Mouse (Mus musculus) erythroblast, adult 5-6 weeks (primary cell): ENCODE results near the gene Spsb3. TPM values are rescaled to one million over a fixed set of nuclear protein-coding genes. Genes with fewer than 3 reads are reported as not detected.
A peak's percentile ranks its signal among the peaks of the same experiment; 100 is the strongest.

Experiments
- ATAC-seq: replicated peaks from 2 replicates; pipeline ENCODE4 v1.8.0; 2016; ENCODE audit warnings: moderate number of reproducible peaks, mild to moderate bottlenecking, moderate TSS enrichment, inconsistent platforms; ENCODE audit not compliant: poor library complexity, low FRiP score, severe bottlenecking
- total RNA-seq, 2 experiments: library from RNA; stranded (forward) in 1 of 2; stranded (reverse) in 1 of 2; fragments of 150-400 nt in 1 of 2; fragments of 200-764, 138-1000 nt in 1 of 2; gene quantifications; 2 replicates each; pipeline versions ENCODE4 v1.2.3 to v1.2.4; 2015 to 2017; ENCODE audit warnings: low replicate concordance in 2 of 2

Gene Spsb3
- total RNA-seq, 2 experiments from 2014 or later: 20.4 to 28.2 TPM

DNA sequence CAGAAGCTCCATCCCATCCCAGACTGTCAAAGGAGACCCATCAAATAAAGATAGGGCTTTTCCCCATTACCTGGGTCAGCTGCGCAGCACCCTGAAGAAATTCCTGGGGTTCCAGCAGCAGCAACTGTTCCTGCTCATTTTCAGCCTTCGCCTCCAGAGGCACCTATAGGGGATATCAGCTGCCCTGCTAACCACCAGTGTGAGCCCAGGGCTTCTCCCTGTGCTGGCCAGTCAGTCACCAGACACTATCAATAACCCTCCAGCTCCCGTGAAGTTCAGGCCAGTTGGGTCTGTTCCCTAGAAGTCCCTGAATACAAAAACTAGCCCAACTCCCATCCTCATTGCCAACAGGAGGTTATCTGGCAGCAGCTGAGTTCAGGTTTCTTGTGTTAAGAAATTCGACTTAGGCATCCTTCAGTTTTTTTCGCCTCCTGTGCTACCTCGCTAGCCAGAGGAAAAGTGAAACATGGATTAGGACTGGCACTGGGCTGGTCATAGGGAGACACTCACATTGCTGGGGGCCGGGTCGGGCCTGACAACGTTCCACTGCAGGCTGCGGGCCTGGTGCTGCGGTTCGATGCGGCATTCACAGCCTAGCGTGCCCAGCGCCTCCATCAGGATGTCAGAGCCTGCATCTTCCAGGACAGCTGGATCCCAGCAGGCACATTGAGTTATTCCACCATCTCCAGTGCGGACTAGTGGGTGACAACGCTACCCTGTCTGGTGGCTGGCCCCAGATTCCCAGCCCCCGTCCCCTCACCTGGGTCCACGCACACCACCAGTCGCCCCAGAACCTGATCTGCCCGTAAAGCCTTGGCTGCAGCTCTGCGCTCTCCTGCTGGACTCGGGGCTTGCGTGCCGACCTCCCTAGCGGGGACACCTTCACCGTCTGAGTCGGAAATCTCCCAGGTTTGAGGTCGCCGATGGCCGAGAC lies 7.9 kb downstream of the Spsb3 start:
- peak; percentile 29 for ATAC-seq

DNA sequence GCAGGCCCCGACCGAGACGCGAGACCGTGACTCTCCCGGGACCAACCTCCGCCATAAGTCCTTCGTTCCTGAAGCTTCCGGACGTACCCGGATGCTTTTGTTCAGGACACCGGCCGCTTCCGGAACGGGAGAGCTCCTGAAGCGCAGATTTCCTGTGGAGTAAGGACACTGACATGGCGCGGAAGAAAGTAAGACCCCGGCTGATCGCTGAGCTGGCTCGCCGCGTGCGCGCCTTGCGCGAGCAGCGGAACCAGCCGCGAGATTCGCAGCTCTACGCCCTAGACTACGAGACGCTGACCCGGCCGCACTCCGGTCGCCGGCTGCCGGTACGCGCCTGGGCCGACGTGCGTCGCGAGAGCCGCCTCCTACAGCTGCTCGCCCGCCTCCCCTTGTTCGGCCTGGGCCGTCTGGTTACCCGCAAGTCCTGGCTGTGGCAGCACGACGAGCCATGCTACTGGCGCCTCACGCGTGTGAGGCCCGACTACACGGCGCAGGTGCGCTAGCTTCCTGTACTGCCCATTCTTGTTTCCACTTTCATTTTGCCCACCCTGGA lies 8.6 kb downstream of the Spsb3 start, which contains the start of the genes Eme2 and Mrps34:
Eme2 (minus strand) TSS at position 93 of the 553 bp plus-strand sequence.
Mrps34 (plus strand) TSS at position 122 of the 553 bp plus-strand sequence.
- ATAC-seq: peak; percentile 34

DNA sequence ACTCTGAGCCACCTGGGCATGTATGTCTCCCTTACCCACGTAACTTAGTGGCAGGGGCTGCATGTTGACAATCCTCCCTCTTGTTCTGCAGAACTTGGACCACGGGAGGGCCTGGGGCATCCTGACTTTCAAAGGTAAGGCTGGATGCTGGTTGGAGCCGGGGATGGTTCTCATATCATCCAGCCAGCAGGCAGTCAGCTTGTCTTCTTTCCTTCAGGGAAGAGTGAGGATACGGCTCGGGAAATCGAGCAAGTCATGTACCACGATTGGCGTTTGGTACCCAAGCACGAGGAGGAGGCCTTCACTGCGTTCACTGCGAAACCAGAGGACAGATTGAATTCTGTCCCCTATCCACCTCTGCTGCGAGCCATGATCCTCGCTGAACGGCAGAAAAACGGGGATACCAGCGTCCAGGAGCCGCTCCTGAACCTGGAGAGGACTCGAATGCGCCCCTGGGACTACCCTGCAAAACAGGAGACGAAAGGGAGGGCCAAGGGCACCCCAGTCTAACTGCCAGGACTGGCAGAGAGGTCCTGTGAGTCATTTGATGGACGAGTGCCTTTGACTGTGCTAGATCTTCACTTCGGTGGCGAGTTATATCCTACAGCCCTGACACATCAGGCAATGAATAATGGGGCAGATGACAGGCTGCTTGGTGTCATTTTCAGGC lies 9.3 kb downstream of the Spsb3 start:
- peak; percentile 10; the same call in 1 of the 2 replicates for ATAC-seq

DNA sequence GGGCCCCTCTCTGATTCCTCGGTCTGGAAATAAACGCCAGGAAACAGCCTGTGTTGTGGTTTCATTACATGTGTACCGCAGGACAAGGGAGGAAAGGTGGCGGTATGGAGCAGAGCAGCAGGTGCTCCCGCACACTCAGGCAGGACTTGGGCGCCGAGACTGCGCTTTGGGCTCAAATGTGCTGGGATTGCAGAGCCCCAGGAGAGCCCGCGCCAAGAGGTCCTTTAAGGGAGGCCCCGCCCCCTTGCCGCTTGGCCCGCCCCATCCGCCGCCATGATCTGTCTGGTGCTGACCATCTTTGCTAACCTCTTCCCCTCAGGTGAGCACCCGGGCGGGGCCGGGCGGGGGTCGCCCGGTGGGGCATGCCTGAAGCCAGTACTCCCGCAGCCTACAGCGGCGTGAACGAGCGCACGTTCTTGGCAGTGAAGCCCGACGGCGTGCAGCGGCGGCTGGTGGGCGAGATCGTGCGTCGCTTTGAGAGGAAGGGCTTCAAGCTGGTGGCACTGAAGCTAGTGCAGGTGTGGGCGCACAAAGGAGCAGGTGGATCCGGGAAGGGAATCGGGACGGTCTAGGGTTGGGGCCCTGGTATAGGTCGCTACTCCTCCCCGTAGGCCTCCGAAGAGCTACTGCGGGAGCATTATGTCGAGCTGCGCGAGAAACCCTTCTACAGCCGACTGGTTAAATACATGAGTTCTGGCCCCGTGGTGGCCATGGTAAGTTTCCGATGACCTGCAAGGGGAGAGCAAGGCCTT lies 10.0 kb downstream of the Spsb3 start, which contains the start of gene Nme3:
Nme3 (plus strand) TSS at position 260 of the 752 bp plus-strand sequence.
- peak; percentile 56 for ATAC-seq

DNA sequence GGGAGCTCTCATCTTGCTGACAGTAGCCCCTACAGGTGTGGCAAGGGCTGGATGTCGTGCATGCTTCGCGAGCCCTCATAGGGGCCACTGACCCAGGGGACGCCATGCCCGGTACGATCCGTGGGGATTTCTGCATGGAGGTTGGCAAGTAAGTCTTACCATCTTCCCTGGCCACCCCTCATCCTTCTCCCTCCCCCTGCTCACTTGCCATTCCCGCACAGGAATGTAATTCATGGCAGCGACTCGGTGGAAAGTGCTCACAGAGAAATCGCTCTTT lies 10.5 kb downstream of the Spsb3 start:
- ATAC-seq: no peak

DNA sequence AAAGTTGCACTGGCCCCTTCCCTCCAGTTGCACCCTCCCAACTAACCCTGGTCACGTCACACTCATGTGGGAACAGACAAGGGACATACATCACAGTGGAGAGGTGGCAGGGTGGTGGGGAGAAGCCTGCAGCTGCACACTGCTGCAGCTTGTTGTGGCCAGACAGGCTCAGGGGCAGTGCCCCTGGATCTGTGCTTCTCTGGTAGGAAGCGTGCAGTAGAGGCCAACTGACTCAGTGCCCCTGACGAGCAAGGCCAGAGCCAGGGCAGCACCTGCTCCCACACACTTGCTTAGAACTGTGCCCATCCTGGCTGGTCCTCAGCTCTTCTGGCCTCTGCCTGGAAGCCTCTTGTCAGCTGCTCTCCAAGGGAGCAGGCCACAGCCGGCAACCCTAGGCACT lies 11.2 kb downstream of the Spsb3 start:
- ATAC-seq: no peak

DNA sequence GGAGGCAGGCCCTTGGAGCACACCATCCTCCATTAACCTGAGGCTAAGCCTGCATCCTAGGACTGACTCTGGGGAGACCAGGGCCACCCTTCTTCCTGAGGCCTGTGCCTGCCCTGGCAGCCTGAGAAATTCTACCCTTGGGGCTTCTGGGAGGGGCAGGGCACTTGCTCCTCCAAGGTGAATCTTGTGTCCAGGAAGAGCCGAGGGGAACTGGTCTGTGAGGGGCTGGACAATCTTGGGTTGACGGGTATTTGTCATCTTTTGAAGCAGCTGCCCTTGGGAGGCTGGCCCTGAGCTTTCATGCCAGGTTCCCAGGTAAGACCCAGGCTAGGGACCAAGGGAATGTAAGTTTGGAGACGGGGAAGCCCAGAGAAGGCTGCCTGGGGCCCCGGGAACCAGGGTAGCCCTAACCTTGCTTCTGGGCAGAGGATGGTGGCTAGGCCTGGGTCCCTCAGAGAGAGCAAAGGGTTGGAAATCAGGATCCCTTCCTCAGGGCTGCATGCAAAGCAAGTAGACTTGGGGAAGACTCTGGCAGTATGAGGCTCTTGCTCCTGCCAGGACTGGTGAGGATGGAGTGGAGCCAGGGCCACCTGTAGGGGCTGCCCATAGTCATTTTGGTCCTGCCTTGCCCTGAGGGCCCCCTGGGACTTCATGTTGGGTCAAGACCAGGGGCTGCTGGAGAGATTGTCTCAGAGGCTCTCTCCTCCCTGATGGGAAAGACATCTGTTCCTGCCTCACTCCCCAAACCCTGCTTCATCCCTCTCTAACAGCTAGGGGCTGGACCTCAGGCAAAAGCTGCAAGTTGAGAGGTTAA lies 11.8 kb downstream of the Spsb3 start:
- no peak for ATAC-seq

DNA sequence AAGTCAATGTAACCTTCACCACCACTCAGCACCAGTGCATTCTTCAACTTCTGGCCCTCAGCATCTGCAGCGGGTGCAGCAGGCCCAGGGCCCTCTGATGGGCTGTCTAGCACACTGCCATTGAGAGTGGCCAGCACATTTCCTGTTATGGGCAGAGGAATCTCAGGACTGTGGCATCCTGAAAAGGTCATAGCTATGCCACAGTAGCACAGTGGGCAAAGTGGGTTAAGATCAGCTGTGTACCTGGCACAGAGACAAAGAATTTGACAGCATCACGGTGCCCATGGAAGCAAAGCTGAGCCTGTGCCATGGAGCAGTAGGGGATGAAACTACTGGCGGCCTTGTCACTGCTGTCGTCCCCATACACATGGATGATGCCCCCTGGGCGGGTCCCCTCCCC lies 12.7 kb downstream of the Spsb3 start:
- no peak for ATAC-seq

DNA sequence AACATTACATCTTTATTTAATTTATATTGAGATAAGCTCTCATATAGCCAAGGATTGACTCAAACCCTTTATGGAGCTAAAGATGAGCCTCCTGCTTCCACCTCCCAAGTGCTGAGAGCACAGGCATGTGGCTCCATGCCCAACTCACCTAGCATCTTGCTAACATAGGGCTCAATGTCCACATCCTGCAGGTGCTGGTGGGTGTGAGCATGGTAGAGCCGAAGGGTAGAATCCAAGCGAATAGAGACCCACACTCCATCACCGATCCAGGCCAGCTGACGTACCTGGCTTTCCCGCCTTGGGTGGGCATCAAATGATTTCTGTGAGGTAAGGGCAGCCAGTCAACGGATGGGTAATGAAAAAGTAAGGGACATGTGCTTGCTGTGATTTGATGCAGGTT lies 13.6 kb downstream of the Spsb3 start:
- ATAC-seq: no peak

DNA sequence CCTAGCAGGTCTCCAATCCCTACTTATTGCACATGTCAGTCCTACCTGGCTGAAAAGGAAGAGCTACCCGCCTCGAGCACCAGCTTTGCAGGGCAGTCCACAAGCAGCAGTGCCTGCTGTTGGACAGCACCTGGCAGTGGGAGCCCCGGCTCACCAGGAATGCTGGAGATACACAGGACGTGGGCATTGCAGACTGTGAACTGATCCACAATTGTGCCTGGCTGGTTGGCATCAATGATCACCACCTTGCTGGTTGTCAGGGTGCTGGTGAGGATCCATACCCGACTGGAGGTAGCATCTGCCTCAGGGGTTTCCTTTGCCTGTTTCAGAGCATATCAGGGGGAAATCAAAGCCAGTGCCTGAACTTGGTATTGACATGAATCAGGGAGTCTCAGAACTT lies 15.7 kb downstream of the Spsb3 start:
- 0 out of 2 replicates have a peak, but pooled peaks have one; percentile 0 for ATAC-seq

DNA sequence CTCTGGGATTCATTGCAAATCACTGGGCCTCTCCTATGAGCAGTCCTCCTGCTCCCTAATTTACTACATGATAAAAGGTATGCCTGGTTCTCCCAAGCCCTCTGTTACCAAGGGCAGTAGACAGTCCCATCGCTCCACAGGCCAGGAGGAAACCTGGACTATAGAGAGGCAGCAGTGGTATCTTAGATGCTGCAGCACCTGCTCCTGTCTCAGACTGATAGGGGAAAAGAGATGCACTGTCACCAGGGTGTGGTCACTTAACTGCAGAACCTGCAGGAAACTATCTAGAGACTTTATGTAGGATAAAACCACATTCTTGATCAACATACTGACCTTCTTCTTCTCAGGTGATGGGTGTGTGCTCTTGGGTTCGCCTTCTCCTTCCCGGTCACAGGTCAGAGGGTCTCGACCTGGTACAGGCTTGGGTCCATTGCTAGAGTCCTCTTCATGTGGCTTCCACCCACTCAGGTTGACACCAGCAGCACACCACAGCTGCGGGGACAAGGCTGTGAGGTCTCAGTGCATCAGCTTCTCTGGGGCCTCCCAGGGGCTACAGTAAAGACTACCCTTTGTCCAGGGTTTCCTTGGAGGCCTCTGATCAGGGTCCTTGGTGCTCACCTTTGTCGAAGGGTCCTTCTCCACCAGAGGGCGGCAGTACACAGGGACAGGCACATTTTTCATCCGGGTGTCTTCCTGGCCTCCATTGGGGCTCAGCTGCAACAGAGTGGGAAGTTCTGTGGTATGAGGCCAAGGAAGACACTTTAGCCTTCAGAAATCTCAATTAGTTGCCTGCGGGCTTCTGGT lies 16.4 kb downstream of the Spsb3 start:
- peak; percentile 87 for ATAC-seq

DNA sequence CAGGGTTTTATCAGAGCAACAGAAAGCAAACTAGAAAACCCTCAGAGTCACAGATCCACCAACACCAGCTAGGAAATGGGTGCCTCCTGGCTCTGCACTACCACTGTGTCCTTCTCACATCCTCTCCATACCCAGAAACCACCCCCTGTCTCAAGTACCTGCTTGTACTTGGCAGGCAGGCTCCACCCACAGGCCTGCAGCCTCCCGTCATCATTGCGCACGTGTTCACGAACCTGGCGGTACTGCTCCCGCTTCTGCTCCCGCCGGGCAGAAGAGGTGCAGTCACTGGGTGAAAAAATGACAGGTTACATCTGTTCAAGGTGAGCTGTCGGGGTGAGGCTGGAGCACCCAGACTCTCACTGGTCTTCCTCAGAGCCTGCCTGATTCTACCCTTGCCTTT lies 17.3 kb downstream of the Spsb3 start:
- ATAC-seq: no peak

DNA sequence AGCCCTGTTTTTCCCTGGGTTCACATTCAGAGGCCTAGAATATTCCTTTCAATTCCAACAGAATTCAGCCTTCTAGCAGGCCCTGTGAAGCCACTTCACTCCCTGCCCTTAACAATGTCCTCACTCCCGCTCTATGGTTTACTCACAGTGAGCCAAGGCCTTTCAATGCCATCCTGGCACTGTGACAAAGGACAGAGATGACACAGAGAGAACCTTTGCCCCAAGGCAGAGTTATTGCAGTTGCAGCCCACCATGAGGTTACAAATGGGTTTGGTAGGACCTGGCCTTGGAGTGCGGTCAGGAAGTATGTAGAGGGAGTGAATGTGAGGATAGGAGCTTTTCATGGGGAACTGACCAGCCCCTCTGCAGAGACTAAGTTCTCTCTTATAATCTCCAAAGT lies 21.1 kb downstream of the Spsb3 start:
- ATAC-seq: no peak

DNA sequence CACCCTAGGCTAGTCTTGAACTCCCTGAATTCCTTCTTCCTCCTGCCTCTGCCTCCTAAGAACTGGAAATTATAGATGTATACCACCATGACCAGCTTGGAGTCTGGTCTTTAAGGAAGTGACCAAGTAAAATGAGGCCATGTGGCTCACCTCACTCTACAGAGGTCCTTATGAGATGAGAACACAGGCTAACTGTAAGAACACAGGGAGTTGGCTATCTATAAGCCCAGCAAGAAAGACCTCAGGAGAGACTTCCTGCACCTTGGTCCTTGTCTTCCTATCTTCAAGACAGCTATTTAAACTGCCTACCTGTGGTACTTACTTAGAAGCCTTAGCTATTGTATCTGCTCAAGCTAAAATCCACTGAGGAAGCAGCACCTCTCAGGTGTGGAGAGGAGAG lies 27.5 kb downstream of the Spsb3 start:
- no peak for ATAC-seq

DNA sequence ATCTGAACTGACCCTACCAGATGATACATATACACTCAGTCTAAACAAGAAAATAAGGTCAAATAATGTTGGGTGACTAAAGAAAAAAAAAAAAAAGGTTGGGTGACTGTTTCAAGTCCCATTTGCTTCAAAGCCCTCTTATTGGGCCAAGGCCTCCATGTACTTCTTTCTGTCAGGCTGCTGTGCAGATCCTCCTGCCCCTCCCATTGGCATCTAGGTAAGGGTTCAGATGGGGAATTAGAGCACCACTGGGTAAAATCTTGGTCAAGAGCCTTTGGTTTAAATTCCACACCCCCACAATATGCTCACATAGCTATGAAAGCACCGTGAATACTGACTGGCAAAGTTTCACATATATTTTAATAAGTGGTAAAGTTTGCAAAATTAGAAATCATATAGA lies 36.8 kb downstream of the Spsb3 start:
- no peak for ATAC-seq

DNA sequence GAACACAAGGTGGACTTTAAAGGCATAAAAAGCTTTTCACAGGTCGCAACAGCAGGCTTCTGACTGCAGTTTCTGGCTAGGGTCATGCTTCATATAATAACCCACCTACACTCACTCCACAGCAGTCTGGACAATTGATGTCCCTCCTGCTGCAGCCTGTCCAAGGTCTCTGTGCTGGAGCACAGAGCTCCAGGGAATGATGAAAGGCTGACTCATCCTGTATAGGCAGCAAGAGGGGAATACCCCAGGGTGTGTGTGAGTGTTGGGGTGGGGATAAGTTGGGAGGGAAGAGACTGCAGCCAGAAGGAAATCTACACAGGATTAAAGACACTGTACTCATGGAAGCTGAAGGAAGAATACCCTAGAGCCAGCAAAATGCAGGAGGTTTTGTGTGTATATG lies 43.1 kb downstream of the Spsb3 start:
- ATAC-seq: no peak

DNA sequence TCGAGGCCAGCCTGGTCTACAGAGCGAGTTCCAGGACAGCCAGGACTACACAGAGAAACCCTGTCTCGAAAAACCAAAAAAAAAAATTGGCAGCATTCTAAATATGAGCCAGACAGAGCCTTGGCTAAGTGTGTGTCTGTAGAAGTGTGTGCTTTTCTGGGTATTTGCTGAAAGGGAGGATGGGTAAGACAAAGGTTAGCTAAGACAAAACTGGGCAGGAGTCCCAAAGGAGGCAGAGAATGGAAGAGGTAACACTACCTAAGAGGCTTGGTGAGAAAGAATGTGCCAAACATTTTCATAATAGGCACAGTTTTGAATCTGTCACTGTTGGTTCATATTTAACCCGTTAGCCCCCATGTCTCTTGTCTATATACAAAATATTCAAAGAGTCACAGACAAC lies 46.0 kb downstream of the Spsb3 start:
- no peak for ATAC-seq

DNA sequence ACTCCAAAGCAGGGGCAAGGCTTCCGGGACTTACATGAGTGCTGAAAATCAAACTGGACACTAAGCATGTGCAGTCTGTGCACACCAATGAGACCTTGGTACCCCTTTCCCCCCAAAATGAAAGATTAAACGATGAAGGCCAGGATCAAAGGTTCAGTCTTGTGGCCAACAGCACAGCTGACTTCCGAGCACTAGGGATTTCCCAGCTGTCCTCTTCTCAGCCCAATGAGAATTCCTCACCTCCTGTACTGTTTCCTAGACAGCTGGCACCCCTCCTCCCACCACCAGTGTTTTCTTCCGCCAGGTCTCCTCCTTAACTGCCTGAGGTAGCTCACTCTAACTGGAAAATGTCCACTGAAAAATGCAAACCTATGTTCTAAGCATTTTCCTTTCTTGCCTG lies 46.7 kb downstream of the Spsb3 start:
- ATAC-seq: no peak

DNA sequence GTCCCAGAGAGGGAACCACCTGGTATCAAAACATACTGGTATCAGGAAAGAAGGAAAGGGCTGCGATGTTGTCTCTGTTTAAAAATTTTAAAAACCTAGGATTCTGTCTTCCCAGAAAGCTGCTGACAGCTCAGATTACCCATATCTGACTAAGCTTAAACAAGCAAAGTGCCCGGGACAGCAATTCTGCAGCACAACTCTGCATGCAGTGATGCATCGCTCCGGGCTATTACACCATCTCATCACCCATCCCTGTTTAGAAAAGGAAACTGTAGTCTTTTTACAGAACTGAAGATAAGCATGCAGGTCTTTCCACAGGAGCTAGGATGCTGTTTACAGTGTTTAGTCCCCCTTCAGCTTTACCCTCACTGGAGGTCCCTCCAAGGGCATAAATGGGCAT lies 48.5 kb downstream of the Spsb3 start:
- no peak for ATAC-seq
